In the genomic region with DNA sequence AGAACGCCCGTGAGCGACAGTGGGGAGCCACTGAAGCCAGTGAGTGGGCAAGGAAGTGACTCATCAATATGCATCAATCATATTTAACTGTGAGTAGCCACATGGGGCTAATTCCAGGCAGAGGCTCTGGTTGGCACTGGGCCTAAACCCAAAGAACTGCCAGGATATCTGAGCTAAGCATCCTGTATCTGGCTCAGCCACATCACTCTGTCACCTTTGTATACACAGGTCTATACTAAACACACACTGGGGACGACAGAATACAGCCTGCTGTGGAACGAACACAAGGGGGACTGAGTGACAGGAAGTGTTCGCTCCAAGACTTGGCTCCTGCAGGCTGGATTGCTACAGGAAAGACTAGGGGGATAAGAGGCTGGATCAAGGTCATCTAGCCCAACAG, we compare ENCODE assay signal across 11 mouse cellular contexts. TPM values are rescaled to one million over a fixed set of nuclear protein-coding genes. Genes with fewer than 3 reads are reported as not detected.
DNase-seq lines count a peak whose midpoint lies in the region; ATAC-seq and TF ChIP-seq lines count a peak whose summit lies in the region.
"Had no signal": no experiment of that assay in that cellular context is flagged by ENCODE, and none has a peak within 500 bp of the region (broad histone marks: within the 10 kb centered on the region; RNA-seq: fewer than 3 reads in every experiment).

No protein-coding gene starts in this region.

- H3K27ac ChIP-seq in heart, embryonic 13.5 days (replicated peaks), result peak overlapping the region; percentile 29; the same call in 1 of the 2 replicates
- no peak overlapping the region for H3K27ac ChIP-seq in lung, embryonic 14.5 days (ENCODE audit: low read depth)
- H3K27ac ChIP-seq: limb, embryonic 13.5 days had no signal

- DNase-seq in heart, postnatal 14 days, result no peak
- peak; percentile 5 for DNase-seq in lung, embryonic 14.5 days
- no peak for DNase-seq in lung, postnatal 36 days
- peak; percentile 60 for DNase-seq in Muller cell, postnatal 12 days (ENCODE audit: inconsistent ontology term)
- peak; percentile 36 to 65 for DNase-seq in cerebellum, postnatal 25 days
- no peak for DNase-seq in spleen, adult 12 weeks (ENCODE audit: low spot score)
- DNase-seq: gastrocnemius, postnatal 36 days; kidney, adult 9 months had no signal

- no peak overlapping the region for H3K4me3 ChIP-seq in heart, embryonic 13.5 days
- H3K4me3 ChIP-seq in lung, embryonic 14.5 days (ENCODE audit: low read depth, low read length), result no peak overlapping the region
- H3K4me3 ChIP-seq: erythroblast, embryonic 14.5 days; limb, embryonic 13.5 days had no signal

- H3K4me1 ChIP-seq in heart, embryonic 13.5 days, result peaks cover 15% of the 10 kb centered on the region
- H3K4me1 ChIP-seq in lung, embryonic 14.5 days (ENCODE audit: insufficient read depth), result no peaks in the 10 kb centered on the region

- WGBS in heart, embryonic 13.5 days, result 52% methylated on average over 6 of the region's 6 CpGs
- WGBS in lung, embryonic 14.5 days, result 53% methylated on average over 6 of the region's 6 CpGs

- TF ChIP-seq CTCF in lung, embryonic 14.5 days (IDR thresholded peaks at IDR 0.05; ENCODE audit: low read depth), result no peak

- no peak overlapping the region for H3K4me2 ChIP-seq in heart, embryonic 13.5 days
- H3K4me2 ChIP-seq in lung, embryonic 14.5 days, result no peak overlapping the region
- H3K4me2 ChIP-seq: limb, embryonic 13.5 days had no signal

- no peaks in the 10 kb centered on the region for H3K9me3 ChIP-seq in heart, embryonic 13.5 days
- H3K9me3 ChIP-seq in lung, embryonic 14.5 days (ENCODE audit: low read depth, low read length), result no peaks in the 10 kb centered on the region
- H3K9me3 ChIP-seq: limb, embryonic 13.5 days had no signal

- H3K9ac ChIP-seq in heart, embryonic 13.5 days, result 0 out of 2 replicates have a peak overlapping the region, but pooled peaks have one; percentile 25
- H3K9ac ChIP-seq in lung, embryonic 14.5 days, result no peak overlapping the region
- H3K9ac ChIP-seq: limb, embryonic 13.5 days had no signal

- H3K36me3 ChIP-seq in heart, embryonic 13.5 days, result peaks cover 8% of the 10 kb centered on the region; the same call in 1 of the 2 replicates
- peaks cover 7% of the 10 kb centered on the region; the same call in 1 of the 2 replicates for H3K36me3 ChIP-seq in lung, embryonic 14.5 days (ENCODE audit: insufficient read depth)

- intact Hi-C loops in heart, postnatal 14 days (cut with DNase I), result no loop called here

- ATAC-seq in heart, embryonic 13.5 days (ENCODE audit: extremely low read depth, insufficient number of reproducible peaks, low FRiP score, low TSS enrichment), result no peak
- ATAC-seq in lung, embryonic 14.5 days (ENCODE audit: insufficient read depth), result 0 out of 2 replicates have a peak, but pooled peaks have one; percentile 23

- no peaks in the 10 kb centered on the region for H3K27me3 ChIP-seq in heart, embryonic 13.5 days (replicated peaks)
- no peaks in the 10 kb centered on the region for H3K27me3 ChIP-seq in lung, embryonic 14.5 days (ENCODE audit: insufficient read depth, low read length)
- H3K27me3 ChIP-seq: limb, embryonic 13.5 days had no signal

RNA-seq across cellular contexts. Expression of a gene that starts 16.5 kb away (rescaled TPM):
- polyA plus RNA-seq in heart, embryonic 13.5 days (2015; fragmentation: Nextera tagmentation; extraction: Ambion mirVana), result 15.4 and 20.9 TPM in 2 replicates
- 10 to 100 TPM; 36.2 to 38.3 TPM for total RNA-seq in heart, postnatal 14 days (2021)
- polyA plus RNA-seq in lung, embryonic 14.5 days (2014; fragmentation: Nextera tagmentation; extraction: Ambion mirVana), result 30.5 and 33.4 TPM in 2 replicates

RNA-seq across cellular contexts. Expression of a gene that starts 40.3 kb away (rescaled TPM):
- polyA plus RNA-seq in heart, embryonic 13.5 days (2015; fragmentation: Nextera tagmentation; extraction: Ambion mirVana), result 60.0 and 69.6 TPM in 2 replicates
- 10 to 100 TPM; 14.2 to 17.1 TPM for total RNA-seq in heart, postnatal 14 days (2021)
- 84.8 and 87.0 TPM in 2 replicates for polyA plus RNA-seq in lung, embryonic 14.5 days (2014; fragmentation: Nextera tagmentation; extraction: Ambion mirVana)

Comparison
In these comparisons a context has a peak if more than half of its experiments do, and no peak if none do; other contexts are left out.
1. DNase-seq: peak in lung, embryonic 14.5 days (single experiment), Muller cell, postnatal 12 days (single experiment) and cerebellum, postnatal 25 days (2 of 2); none in heart, postnatal 14 days (0 of 2), lung, postnatal 36 days (single experiment) and spleen, adult 12 weeks (single experiment).